Mouse (Mus musculus) small intestine, adult 2 months (tissue): Measurements from ENCODE around the gene Fzr1.

Source experiments
- CTCF ChIP-seq: fragments of 200-500 bp; IDR thresholded peaks from 2 replicates; pipeline ENCODE4 v1.5.1; 2012; ENCODE audit warnings: low read depth, mild to moderate bottlenecking, control low read depth, inconsistent platforms, low read length, moderate library complexity, mixed read lengths; ENCODE audit not compliant: insufficient replicate concordance, insufficient read length; ENCODE audit errors: extremely low read depth
- POLR2A ChIP-seq: fragments of 200-500 bp; IDR thresholded peaks from 2 replicates; pipeline ENCODE4 v1.6.1; 2012; ENCODE audit warnings: low read depth, mild to moderate bottlenecking, control low read depth, inconsistent platforms, low read length, moderate library complexity

GRCm38 (mm10) chr10:81424246-81425051 lies 46.1 kb upstream of the Fzr1 start:
- no peak for TF ChIP-seq CTCF
- TF ChIP-seq POLR2A, result no peak
